Mouse (Mus musculus) intestine, embryonic 14.5 days (tissue): ENCODE measurements around the gene Gtf2f2. TPM values are rescaled to one million over a fixed set of nuclear protein-coding genes. Genes with fewer than 3 reads are reported as not detected.
"Not testable (repeated sequence)": the region's sequence is repeated elsewhere in the genome, so short reads cannot be mapped to it uniquely, and the experiment has no call there.

ENCODE experiments used
- ATAC-seq: fragments of 200-750 bp; cut with Nextera tagmentation; replicated peaks from 2 replicates; pipeline ENCODE4 v1.8.0; 2017; ENCODE audit warnings: low read depth, moderate number of reproducible peaks, moderate TSS enrichment, moderate library complexity; ENCODE audit not compliant: low FRiP score, low TSS enrichment
- DNase-seq: peaks from one replicate; pipeline ENCODE4 v3.0.0-alpha.2; 2018; ENCODE audit warnings: low spot score
- H3K27ac ChIP-seq: fragments of 300-500 bp; sonication (generic); 2 replicates; pipeline ENCODE4 v1.5.1; 2014; ENCODE audit warnings: low read depth, mild to moderate bottlenecking, control low read depth
- H3K27me3 ChIP-seq: fragments of 300-500 bp; sonication (generic); replicated peaks from 2 replicates; pipeline ENCODE4 v1.6.1; 2014; ENCODE audit warnings: low read length, control low read depth; ENCODE audit not compliant: control insufficient read depth, insufficient read depth
- H3K36me3 ChIP-seq: fragments of 300-500 bp; sonication (generic); 2 replicates; pipeline ENCODE4 v1.6.1; 2014; ENCODE audit warnings: low read length, control low read depth; ENCODE audit not compliant: control insufficient read depth, insufficient read depth
- H3K4me1 ChIP-seq: fragments of 300-500 bp; sonication (generic); replicated peaks from 2 replicates; pipeline ENCODE4 v1.6.1; 2014; ENCODE audit warnings: low read length, control low read depth, mixed read lengths; ENCODE audit not compliant: control insufficient read depth, insufficient read depth
- H3K4me2 ChIP-seq: fragments of 300-500 bp; sonication (generic); 2 replicates; pipeline ENCODE4 v1.6.1; 2014; ENCODE audit warnings: low read length
- H3K4me3 ChIP-seq: fragments of 300-500 bp; sonication (generic); 2 replicates; pipeline ENCODE4 v1.5.1; 2014; ENCODE audit warnings: low read depth, low read length, control low read depth, mixed read lengths
- H3K9ac ChIP-seq: fragments of 300-500 bp; sonication (generic); 2 replicates; pipeline ENCODE4 v1.6.1; 2014; ENCODE audit warnings: mild to moderate bottlenecking, low read length
- H3K9me3 ChIP-seq: fragments of 300-500 bp; sonication (generic); 2 replicates; pipeline ENCODE4 v1.6.1; 2016; ENCODE audit warnings: low read length, control low read depth; ENCODE audit not compliant: control insufficient read depth
- WGBS: fragments of 180-500 bp; shearing (Covaris S2); extraction: QIAGEN DNeasy Blood & Tissue Kit; methylation state at CpG from one replicate; pipeline ENCODE4 v1.1.7; 2014; 5-methylcytosine and 5-hydroxymethylcytosine counted together
- polyA plus RNA-seq: library from polyadenylated mRNA; unstranded; fragments of >200 nt; fragmentation: Nextera tagmentation; extraction: Ambion mirVana; gene quantifications from 2 replicates; pipeline ENCODE4 v1.2.1, GENCODE M21; 2014

Gtf2f2 gene
- polyA plus RNA-seq, 1 experiment from 2014 or later: 40.2 TPM

DNA sequence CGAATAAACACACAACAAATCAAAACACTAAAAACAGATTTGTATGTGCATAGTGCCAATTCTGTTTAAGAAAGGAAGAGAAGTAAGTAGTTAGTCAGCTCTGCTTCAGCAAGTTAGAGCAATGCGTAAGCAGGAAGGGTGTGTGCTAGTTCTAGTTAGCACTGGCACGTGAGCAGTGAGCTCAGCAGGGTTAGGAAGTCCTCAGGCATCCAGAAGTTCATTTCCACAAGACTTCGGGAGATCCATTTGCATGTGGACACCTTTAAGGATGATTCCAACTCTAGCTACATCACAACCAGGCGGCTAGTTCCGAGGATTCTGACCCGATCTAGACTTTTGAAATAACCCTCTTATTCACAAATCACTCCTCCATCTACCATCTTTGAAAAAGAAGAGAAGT is 55.9 kb downstream of the Gtf2f2 start, which contains the start of gene Kctd4:
Gene Kctd4 (plus strand): TSS at position 244 of the 400 bp plus-strand sequence.
- H3K4me1 ChIP-seq: no peaks in the 10 kb centered on the region
- 92% methylated on average over 7 of the region's 7 CpGs for WGBS
- no peak within 1 kb of the TSS for H3K4me3 ChIP-seq
- DNase-seq (no peak), ATAC-seq (no peak)
- no peaks in the 10 kb centered on the region for H3K9me3 ChIP-seq
- no peak within 1 kb of the TSS for H3K4me2 ChIP-seq
- no peak within 1 kb of the TSS for H3K9ac ChIP-seq
- no peaks in the 10 kb centered on the region for H3K36me3 ChIP-seq
- H3K27ac ChIP-seq: no peak within 1 kb of the TSS
- H3K27me3 ChIP-seq: no peaks in the 10 kb centered on the region

DNA sequence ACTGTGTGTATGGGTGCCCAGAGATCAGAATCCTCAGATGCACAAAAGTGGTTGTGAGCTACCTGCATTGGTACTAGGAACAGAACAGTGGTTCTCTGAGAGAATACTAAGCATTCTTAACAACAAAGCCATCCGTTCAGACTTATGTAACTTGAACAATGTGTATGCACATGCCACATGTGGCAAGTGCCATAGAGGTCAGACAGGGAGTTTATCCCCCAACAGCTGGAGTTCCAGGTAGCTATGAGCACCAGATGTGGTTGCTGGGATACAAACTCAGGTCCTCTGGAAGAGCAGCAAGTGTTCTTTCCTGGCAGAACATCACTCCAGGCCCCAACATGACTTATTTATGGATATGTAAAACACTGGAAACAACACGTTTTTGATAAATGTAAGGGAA is 57.7 kb downstream of the Gtf2f2 start:
- H3K9ac ChIP-seq: no peak overlapping the region
- H3K36me3 ChIP-seq: no peaks in the 10 kb centered on the region
- H3K4me1 ChIP-seq: no peaks in the 10 kb centered on the region
- no peak for ATAC-seq
- H3K27ac ChIP-seq: no peak overlapping the region
- no peak for DNase-seq
- H3K4me2 ChIP-seq: no peak overlapping the region
- no peaks in the 10 kb centered on the region for H3K27me3 ChIP-seq
- WGBS: 72% methylated on average over 2 of the region's 2 CpGs
- H3K4me3 ChIP-seq: no peak overlapping the region
- H3K9me3 ChIP-seq: no peaks in the 10 kb centered on the region

DNA sequence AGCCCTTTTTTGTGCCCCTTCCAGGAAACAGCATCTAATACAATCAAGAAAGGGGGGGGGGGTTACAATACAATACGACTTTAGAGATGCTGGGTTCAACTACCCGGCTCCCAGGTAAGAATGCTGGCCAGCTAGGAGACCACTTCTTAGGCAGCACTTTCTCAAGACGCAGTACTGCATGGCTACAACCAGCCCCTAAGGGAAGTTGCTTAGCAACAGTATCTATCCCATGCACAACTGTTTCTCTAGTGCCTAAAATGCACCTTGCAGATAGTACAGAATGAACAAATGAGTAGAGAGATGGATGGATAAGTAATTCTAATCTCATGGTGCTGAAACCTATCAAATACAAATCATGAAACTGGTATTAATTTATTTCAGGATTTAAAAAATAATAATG is 63.0 kb downstream of the Gtf2f2 start:
- Histone ChIP-seq H3K4me2 (no peak overlapping the region), H3K27me3 (no peaks in the 10 kb centered on the region), H3K9ac (no peak overlapping the region), H3K27ac (no peak overlapping the region), H3K4me1 (no peaks in the 10 kb centered on the region), H3K36me3 (no peaks in the 10 kb centered on the region; the same call in 1 of the 2 replicates), H3K4me3 (no peak overlapping the region), H3K9me3 (no peaks in the 10 kb centered on the region)
- no peak for ATAC-seq
- DNase-seq: no peak
- 78% methylated on average over 3 of the region's 3 CpGs for WGBS

DNA sequence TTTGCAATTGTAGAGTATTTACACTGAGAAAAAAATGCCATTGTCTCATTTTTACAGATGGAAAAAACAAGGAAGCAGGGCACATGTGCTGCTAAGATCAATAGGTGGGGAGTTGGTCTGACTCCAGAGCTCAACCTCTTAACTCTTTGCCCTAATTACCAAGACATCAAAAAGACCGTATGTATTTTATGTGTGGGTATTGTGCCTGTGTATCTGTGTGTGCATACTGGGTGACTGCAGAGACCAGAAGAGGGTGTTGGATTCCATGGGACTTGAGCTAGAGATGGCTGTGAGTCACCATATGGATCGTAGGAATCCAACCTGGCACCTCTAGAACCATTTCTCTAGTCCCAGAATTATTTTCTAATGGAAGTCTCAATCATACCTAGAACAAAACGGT is 68.3 kb downstream of the Gtf2f2 start:
- H3K27me3 ChIP-seq: no peaks in the 10 kb centered on the region
- DNase-seq (no peak), ATAC-seq (no peak)
- H3K9ac ChIP-seq: no peak overlapping the region
- 88% methylated on average over 3 of the region's 3 CpGs for WGBS
- no peak overlapping the region for H3K4me2 ChIP-seq
- no peak overlapping the region for H3K27ac ChIP-seq
- H3K9me3 ChIP-seq: no peaks in the 10 kb centered on the region
- H3K36me3 ChIP-seq: no peaks in the 10 kb centered on the region; the same call in 1 of the 2 replicates
- H3K4me1 ChIP-seq: no peaks in the 10 kb centered on the region
- no peak overlapping the region for H3K4me3 ChIP-seq

DNA sequence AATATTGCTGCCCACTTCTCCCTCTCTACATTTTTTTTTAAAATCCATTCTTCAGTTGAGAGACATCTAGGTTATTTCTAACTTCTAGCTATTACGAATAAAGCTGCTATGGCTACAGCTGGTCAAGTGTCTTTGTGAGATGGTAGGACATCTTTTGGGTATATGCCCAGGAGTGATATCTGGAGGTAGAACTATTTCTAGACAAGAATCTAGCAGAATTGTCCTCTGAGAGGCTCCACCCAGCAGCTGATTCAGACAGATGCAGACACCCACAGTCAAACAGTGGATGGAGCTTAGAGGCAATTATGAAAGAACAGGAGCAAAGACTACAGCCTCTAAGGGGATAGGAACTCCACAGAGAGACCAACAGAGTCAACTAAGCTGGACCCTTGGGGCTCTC is 69.2 kb downstream of the Gtf2f2 start:
- WGBS: 92% methylated on average over 1 of the region's 1 CpGs
- Histone ChIP-seq H3K27me3 (no peaks in the 10 kb centered on the region), H3K9ac (no peak overlapping the region), H3K36me3 (no peaks in the 10 kb centered on the region; the same call in 1 of the 2 replicates), H3K9me3 (no peaks in the 10 kb centered on the region), H3K27ac (no peak overlapping the region), H3K4me3 (no peak overlapping the region), H3K4me1 (no peaks in the 10 kb centered on the region), H3K4me2 (no peak overlapping the region)
- ATAC-seq (no peak), DNase-seq (no peak)

DNA sequence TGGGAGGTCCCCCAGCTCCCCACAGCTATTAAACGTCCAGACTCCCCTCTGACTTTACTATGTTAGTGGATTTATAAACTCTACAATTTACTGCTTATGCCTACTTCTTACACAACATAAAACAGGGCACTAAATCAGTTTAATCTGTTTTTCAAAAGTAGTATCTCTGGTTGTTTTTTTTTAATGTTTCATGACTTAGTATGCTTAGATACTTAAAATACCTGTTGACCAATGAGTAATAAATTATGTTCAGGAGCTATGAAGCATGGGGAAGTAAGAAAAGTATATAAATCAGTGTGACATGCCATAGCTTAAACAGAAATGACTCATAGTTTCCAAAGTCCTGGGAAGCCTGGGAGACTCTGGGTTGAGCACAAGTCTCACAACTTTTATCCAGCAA is 73.0 kb downstream of the Gtf2f2 start:
- H3K4me1 ChIP-seq: no peaks in the 10 kb centered on the region
- H3K4me3 ChIP-seq: no peak overlapping the region
- DNase-seq: no peak
- no peak overlapping the region for H3K4me2 ChIP-seq
- 27% methylated on average over 1 of the region's 1 CpGs for WGBS
- no peak overlapping the region for H3K27ac ChIP-seq
- no peak for ATAC-seq
- H3K9me3 ChIP-seq: no peaks in the 10 kb centered on the region
- no peak overlapping the region for H3K9ac ChIP-seq
- H3K27me3 ChIP-seq: no peaks in the 10 kb centered on the region
- no peaks in the 10 kb centered on the region; the same call in 1 of the 2 replicates for H3K36me3 ChIP-seq

DNA sequence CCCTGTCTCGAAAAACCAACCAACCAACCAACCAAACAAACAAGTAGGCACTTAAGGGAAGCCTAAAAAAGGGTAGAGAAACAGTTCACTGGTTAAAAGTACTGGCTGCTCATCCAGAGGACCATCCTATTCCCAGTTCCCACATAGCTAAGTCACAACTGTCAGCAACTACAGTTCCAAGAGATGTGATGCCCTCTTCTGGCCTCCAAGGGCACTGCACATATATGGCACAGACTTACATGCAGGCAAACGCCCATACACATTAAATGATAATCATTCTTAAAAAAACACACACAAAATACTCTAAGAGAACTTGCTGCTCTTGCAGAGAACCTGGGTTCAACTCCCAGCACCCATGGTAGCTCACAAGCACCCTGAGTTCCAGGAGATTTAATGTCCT is 76.3 kb downstream of the Gtf2f2 start:
- Histone ChIP-seq H3K27ac (no peak overlapping the region), H3K36me3 (no peaks in the 10 kb centered on the region), H3K4me3 (no peak overlapping the region), H3K27me3 (no peaks in the 10 kb centered on the region), H3K4me1 (no peaks in the 10 kb centered on the region), H3K4me2 (no peak overlapping the region), H3K9me3 (no peaks in the 10 kb centered on the region), H3K9ac (no peak overlapping the region)
- 84% methylated on average over 2 of the region's 2 CpGs for WGBS
- no peak for ATAC-seq
- no peak for DNase-seq

DNA sequence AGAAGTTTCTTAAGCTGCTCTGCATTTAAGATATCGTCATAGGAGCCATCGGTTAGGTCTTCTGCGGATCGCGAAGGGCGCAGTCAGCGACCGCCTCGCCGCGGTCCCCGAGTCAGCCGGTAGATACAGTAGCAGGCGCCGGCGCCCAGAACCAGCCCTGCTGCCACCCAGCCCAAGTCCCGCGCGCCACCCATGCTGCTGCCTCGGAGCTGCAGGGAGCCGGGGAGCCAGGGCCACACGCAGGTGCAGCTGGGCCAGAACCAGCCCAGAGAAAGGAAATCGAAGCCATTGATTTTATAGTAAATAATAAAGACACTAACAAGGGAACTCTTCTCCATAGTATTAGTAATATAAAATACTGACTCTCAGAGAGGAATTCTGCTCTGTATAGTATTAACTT is 79.4 kb downstream of the Gtf2f2 start:
- Histone ChIP-seq H3K27ac (no peak overlapping the region), H3K4me2 (no peak overlapping the region), H3K9me3 (no peaks in the 10 kb centered on the region), H3K9ac (no peak overlapping the region), H3K27me3 (no peaks in the 10 kb centered on the region), H3K4me1 (no peaks in the 10 kb centered on the region), H3K4me3 (no peak overlapping the region), H3K36me3 (no peaks in the 10 kb centered on the region)
- DNase-seq: no peak
- no peak for ATAC-seq
- 95% methylated on average over 23 of the region's 23 CpGs for WGBS

DNA sequence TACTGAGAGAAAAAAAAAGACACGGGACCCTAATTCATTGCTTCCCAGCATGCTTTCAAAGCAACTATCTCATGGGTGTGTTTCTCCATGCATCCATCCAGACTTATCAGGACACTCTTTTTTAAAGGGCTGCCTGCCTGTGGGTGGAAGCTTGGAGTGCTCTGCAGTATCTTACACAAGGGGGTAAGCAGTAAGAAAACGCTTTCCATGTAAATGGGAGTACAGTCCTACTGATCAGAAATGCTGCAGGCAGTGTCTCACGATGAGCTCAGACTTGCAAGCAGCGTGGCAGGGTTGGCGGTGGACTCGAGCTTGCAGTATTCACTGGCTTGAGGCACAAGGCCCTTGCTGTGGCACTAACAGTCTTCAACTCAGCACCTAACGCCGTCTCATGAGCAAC is 81.0 kb downstream of the Gtf2f2 start:
- not testable (repeated sequence) for H3K27ac ChIP-seq, H3K9ac ChIP-seq, ATAC-seq, H3K4me1 ChIP-seq, H3K36me3 ChIP-seq, DNase-seq, H3K27me3 ChIP-seq, H3K9me3 ChIP-seq, H3K4me3 ChIP-seq, H3K4me2 ChIP-seq
- 93% methylated on average over 8 of the region's 8 CpGs for WGBS
